Mouse (Mus musculus): ENCODE data around the gene Olfr644.

Olfr644 gene

DNA sequence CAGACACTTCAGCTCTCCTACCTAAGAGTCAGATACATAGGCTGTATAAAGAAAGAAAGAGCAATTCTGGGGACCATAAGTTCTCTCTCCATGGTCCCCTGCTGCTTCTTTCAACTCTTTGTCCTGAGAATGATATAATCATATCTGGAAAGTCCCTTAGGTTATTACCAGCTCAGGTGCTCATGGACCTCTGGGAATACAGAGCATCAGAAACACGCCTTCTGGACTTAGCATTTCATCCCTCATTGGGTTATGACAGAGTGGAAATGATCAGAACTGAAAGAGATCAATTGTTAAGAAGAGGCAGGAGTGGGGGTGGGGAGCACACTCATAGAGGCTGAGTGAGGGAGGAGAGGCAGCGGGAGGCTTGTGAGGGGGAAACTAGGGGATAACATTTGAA, at the start of gene Olfr644:
Gene Olfr644, minus strand, starts transcription at position 101 of the 400 bp plus-strand sequence.
- DNase-seq (ENCODE audit: low read depth, low spot score): no peak

DNA sequence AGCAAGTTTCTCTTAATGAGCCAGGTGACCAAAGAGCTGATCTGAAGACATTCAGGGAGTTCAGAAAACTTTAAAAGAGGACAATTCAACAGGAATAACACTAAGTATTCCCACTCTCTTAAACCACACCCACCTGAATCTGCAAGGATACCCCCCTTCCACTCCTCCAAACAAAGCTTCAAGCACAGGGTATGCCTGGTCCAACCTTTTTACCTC, 33.0 kb upstream of the Olfr644 start, which contains the start of gene Olfr646:
Gene Olfr646, plus strand, starts transcription at position 117 of the 216 bp plus-strand sequence.
- no peak for DNase-seq (ENCODE audit: low read depth, low spot score)

DNA sequence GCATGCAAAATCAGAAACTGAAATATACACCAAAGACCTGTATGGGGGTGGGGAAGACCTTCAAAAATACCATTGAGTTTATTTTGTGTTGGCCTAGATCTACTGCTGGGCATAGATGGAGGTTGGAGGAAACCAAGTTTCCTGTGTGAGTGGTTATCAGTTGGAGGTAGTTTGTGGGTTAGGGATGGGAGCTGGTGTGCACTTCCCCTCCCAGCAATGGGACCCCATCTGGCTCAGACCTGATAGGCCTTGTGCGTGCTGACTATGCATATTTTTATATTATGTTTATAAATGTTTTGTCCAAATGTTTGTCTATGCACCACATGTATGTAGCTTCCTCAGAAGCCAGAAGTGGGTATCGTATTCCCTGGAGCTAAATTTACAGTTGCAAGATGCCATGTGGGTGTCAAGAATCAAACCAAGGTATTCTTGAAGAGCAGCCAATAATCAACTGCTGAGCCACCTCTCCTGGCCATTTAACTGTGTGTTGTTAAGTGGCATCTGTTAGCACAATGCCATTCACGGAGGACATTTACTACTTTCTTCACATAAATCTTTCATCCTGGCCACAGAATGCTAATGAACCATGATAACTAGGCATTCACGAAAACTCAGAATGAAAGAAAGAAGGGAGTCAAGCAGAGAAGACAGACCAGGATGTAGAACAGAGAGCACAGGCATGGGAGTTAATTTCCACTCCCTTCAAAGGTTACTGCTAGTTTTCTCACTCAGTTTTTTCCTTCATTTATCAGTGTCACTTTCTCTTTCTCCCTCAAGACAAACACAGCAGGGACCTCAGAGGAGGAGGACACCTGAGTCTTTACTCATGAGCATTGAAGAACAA, 32.5 kb upstream of the Olfr644 start:
- no peak for DNase-seq (ENCODE audit: low read depth, low spot score)

DNA sequence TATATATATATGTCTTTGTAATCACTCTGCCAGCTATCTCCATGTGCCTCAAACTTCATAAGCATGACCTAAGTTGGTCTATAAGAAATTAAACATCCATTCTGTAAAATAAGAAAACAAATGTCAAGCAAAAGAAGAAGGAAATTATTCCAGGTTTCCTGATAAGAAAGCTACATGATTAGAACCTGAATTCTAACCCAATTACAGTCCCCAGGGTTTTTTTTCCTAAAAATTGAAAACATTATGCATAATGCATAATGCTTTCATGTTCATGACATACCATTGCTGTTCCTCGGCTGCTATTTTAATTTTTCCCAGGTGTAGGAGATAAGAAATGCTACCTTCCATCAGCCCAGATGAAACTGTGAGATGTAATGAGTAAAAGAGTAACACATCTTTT, 13.7 kb upstream of the Olfr644 start, which contains the start of gene Olfr645:
Gene Olfr645, minus strand, starts transcription at position 101 of the 400 bp plus-strand sequence.
- DNase-seq (ENCODE audit: low read depth, low spot score): no peak

DNA sequence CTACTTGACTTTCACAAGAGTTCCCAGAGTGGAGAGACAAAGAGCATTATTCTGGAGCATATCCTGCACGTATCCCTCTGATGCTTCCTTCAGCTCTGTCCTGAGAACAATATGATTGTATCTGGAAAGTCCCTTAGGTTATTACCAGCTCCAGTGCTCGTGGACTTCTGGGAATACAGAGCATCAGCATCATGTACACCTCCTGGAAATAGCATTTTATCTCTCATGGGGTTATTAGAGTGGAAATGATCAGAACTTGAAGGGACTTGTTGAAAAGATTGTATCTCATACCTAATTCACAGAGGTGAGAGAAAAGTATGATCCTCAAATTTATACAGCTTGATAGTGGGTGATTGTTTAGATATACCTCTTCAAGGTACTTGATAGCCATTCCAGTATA, 10.3 kb downstream of the Olfr644 start, which contains the start of gene 4930516K23Rik:
Gene 4930516K23Rik, minus strand, starts transcription at position 101 of the 400 bp plus-strand sequence.
- DNase-seq (ENCODE audit: low read depth, low spot score): no peak

DNA sequence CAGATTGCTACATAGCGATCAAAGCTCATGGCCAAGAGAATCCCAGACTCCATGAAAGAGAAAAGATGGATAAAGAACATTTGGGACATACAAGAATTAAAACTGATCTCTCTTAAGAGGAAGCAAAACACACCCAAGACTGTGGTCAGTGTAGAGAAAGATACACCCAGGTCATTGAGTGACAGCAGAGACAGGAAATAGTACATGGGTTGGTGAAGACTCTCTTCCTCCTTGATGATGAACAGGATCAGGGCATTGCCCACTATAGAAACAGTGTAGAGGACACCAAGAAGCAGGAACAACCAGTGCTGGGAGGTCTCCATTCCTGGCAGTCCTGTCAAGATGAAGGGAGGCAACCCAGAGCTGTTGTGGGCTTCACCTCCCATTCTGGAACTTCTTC, 12.5 kb downstream of the Olfr644 start:
- DNase-seq (ENCODE audit: low read depth, low spot score): no peak

DNA sequence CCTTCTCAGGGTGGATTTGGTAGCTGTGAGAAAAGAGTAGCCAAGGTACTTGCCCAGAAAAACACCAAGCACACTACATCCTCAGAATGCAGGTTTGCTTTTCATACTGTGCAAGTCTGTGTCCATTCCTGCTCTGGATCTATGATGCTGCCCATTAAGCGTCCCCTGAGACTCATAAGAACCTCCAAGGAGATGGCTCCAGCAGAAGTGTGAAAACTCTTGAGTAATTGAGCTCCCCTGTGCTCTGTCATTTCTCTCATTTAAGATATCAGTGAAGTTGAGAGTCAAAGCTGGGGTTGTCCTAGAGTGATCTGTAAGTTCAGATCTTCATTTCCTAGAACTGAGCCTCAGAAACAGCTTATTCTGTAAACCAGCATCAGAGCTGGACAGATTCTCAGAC, 19.1 kb downstream of the Olfr644 start, which contains the start of gene Olfr642:
Gene Olfr642, minus strand, starts transcription at position 101 of the 400 bp plus-strand sequence.
- no peak for DNase-seq (ENCODE audit: low read depth, low spot score)

DNA sequence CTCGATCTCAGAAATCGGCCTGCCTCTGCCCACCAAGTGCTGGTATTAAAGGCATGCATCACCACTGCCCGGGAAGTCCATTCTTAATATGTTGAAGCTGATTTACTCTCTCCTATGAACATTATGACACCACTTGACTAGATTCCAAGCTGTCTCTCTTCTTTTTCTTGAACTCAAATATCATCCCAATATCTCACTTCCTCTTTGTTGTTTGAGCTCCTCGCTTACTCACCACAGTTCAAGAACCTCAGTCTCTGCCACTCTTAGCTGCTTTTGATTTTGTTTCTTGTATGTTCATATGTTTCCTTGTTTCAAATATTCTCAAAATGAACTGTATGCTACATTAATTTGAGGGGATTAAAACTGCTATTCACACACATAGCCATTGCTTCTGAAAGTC, 20.9 kb downstream of the Olfr644 start:
- no peak for DNase-seq (ENCODE audit: low read depth, low spot score)

DNA sequence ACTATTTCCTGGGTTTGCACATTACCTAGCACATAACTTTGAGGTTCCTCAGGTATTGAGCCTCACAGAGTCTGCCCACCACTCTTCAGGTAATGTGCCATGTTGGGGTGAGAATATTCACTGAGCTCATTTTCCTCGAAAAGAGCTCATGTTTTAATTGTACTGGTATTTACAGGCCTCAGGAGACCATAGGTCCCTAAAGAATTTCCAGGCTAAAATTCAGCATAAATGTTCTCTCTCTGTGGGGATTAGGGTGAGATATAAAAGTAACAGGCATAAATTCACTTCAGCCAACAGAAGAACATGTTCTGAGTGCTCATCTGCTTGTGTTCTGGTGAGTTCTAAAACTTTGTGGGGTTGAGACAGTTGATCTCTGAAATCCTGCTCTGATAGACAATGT, 36.5 kb downstream of the Olfr644 start, which contains the start of gene Olfr641:
Gene Olfr641, plus strand, starts transcription at position 301 of the 400 bp plus-strand sequence.
- no peak for DNase-seq (ENCODE audit: low read depth, low spot score)

DNA sequence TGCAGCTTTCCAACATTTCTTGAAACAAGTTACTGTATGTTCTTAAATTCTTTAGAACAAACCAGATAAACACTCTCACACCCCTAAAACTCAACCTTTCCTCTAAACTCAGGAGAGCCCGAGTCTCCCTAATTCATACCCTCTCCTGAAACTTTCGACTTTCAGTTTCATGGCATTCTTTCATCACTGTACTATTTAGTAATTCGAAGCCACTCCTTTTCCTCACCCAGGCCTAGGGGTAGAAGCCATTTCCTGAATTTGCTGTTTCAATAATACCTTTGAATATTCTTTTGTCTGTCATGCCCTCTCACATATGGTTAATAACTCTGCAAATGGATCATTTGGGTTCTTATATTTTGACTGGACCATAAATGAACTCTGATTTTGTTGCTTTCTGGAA, 44.7 kb downstream of the Olfr644 start:
- no peak for DNase-seq (ENCODE audit: low read depth, low spot score)

DNA sequence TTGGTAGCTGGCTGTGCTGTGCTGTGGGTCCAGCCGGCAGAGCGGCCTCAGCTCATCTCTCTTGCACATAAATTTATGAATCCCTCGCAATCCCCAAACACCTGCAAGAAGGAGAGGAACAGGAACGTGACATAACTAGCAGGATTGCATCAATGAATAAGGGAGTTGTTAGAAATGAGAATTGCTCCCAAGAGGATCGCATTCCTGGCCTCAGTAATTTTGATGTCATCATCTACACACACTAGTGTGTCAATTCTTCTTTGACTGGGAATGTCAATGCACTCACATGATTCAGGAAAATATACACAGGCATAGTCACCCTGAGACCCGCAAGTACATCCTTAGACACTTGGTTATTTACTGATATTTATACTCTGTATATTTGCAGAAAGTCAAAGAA, 46.2 kb downstream of the Olfr644 start, which contains the start of gene Olfr640:
Gene Olfr640, minus strand, starts transcription at position 101 of the 400 bp plus-strand sequence.
- no peak for DNase-seq (ENCODE audit: low read depth, low spot score)

DNA sequence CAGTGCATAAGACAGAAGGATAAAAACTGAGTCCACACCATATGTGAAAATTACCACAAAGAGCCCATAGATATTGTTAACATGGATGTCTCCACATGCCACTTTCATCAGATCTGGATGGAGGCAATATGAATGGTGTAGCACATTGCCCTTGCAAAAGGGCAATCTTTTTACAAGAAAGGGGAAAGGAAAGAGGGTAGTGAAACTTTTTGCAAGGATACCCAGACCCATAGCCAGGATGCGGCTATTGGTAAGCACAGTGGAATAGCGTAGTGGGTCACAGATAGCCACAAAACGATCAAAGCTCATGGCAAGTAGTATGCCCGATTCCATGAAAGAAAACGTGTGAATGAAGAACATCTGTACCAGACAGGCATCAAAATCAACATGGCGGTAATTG, 50.0 kb downstream of the Olfr644 start:
- DNase-seq (ENCODE audit: low read depth, low spot score): no peak

DNA sequence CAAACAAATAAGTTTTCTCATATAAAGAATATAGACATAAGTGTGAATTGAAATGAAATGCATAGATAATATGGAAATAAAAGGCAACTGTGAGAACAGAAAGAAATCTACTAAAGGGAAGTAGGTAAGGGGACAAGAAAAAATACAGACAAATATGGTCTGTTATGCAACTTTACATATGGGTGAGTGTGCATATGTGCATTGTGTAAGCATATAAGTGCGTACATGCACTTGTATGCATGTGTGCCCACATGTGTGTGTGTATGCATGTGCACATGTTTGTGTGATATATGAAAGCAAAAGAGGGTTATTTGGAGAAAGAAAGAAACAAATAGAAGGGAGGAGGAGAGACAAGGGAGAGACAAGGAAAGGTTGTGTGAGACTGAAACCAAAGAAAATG, 52.7 kb downstream of the Olfr644 start:
- no peak for DNase-seq (ENCODE audit: low read depth, low spot score)

DNA sequence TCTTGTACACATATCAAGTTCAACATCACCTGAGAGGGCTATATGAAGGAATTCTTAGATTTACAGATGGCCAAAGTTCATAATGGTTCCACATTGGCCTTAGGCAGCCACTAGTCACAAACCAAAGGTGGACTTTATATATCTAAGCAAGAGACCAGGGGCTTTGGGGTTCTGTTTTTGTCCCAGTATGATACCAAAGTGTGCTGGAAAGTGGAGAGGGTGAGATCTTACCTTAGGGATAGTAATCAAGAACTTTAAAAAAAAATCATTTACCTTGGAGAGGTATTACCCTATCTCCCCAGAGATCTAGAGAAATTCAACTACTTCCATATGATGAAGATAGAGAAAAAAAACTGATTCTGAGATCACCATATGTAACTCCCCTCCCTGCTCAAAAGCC, 54.5 kb downstream of the Olfr644 start, which contains the start of gene Olfr639:
Gene Olfr639, minus strand, starts transcription at position 101 of the 400 bp plus-strand sequence.
- DNase-seq (ENCODE audit: low read depth, low spot score): no peak

All from c-Kit-negative CD71-positive TER-119-positive erythroid progenitor cells, embryonic 14.5 days (primary cell).